Mouse (Mus musculus) natural killer cell, adult 2 months (primary cell): ENCODE data around the gene Olfr1110.
"Not testable (repeated sequence)": the region's sequence is repeated elsewhere in the genome, so short reads cannot be mapped to it uniquely, and the experiment has no call there.

Source experiments
- DNase-seq, 2 experiments: peaks; one replicate each; pipeline ENCODE4 v3.0.0; 2022; ENCODE audit warnings: low spot score in 2 of 2

Olfr1110 gene

GRCm38 (mm10) chr2:87140200-87140599 is at the start of gene Olfr1110:
Olfr1110 (minus strand) TSS chr2:87140300.
- no peak for DNase-seq

- DNase-seq: no peak
Observed at GRCm38 (mm10) chr2:87187498-87187897, 47.4 kb upstream of the Olfr1110 start, which contains the start of gene Olfr1112. Olfr1112 (plus strand) TSS chr2:87187798.

- not testable (repeated sequence) for DNase-seq
Observed at GRCm38 (mm10) chr2:87167731-87168130, 27.6 kb upstream of the Olfr1110 start.

GRCm38 (mm10) chr2:87152524-87152923 is 12.4 kb upstream of the Olfr1110 start, which contains the start of gene Olfr1111:
Olfr1111 (minus strand) TSS chr2:87152624.
- no peak for DNase-seq

GRCm38 (mm10) chr2:87114467-87114866 is 25.6 kb downstream of the Olfr1110 start, which contains the start of gene Olfr259:
Olfr259 (minus strand) TSS chr2:87114567.
- DNase-seq: no peak

GRCm38 (mm10) chr2:87095908-87096307 is 44.2 kb downstream of the Olfr1110 start, which contains the start of gene Olfr1109:
Olfr1109 (minus strand) TSS chr2:87096008.
- no peak for DNase-seq
